Mouse (Mus musculus) megakaryocyte progenitor cell, adult 5-6 weeks (primary cell): ENCODE measurements around the gene Frs2. TPM values are rescaled to one million over a fixed set of nuclear protein-coding genes. Genes with fewer than 3 reads are reported as not detected.
"Not testable (repeated sequence)": the region's sequence is repeated elsewhere in the genome, so short reads cannot be mapped to it uniquely, and the experiment has no call there.

Experiments
- ATAC-seq: replicated peaks from 2 replicates; pipeline ENCODE4 v1.8.0; 2016; ENCODE audit warnings: mild to moderate bottlenecking, moderate TSS enrichment, inconsistent platforms; ENCODE audit not compliant: poor library complexity
- total RNA-seq, 2 experiments: library from RNA; stranded (forward) in 1 of 2; stranded (reverse) in 1 of 2; fragments of 157-497, 149-512 nt in 1 of 2; fragments of 200-1000 nt in 1 of 2; gene quantifications; 2 replicates each; pipeline versions ENCODE4 v1.2.3 to v1.2.4; 2015 to 2017

Gene Frs2
- total RNA-seq, 2 experiments from 2014 or later, result 15.1 to 37.9 TPM

DNA sequence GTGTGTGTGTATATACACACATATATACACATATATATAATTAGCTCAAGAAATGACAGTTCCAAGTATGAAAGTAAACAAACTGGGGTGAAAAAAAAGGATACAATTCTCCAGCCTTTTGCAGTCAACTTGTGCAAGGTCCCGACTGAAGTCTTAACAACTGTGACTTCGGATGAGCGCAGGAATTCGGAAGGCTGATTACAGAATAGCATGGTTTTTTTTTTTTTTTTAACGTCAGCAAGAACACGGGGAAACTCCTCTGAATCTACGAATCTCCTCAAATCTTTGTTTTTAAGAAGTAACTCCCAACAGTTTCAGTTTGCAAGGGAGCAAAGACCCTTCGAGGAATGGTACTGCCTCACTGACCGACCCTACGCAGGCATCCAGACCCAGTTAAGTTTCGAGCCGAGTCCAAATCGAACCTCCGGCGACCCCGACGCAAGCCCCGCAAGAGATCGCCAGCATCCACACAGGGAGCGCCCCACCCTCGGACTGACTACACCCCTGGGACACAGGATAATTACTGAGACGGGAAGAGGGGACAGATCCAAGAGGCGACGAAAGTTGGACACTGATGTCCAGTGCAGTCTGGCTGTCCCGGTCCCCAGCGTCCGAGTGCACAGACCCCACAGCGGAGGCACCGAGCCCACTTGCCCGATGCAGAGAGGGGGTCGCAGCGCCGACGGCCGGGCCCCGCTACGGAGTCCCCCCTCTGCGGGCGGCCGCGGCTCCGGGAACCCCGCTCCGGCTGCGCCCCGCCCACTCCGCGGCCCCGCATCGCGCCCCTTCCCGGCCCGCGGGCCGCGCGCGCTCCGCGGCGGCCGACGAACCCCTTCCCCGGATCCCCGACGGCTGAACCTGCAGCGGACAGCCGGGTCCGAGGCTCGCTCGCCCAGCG is 622 bp downstream of the Frs2 start:
- ATAC-seq, result no peak

DNA sequence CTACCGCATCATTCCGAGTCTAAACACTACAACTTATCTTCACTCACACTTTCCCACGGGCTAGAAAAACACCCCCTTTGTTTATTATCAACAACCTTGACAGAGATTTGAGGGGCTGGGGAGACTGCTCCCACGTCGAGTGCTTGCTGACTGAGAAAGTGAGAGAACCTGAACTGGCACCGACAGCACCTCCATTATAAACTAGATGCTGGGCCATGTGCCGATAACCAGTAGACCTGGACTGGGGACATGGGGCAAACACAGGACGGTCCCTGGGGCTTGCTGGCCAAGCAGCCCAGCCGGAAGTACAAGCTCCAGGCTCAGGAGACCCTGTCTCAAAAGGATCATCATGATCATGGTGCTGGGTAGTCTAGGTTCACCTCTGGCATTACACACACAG is 1.9 kb downstream of the Frs2 start:
- ATAC-seq, result no peak

DNA sequence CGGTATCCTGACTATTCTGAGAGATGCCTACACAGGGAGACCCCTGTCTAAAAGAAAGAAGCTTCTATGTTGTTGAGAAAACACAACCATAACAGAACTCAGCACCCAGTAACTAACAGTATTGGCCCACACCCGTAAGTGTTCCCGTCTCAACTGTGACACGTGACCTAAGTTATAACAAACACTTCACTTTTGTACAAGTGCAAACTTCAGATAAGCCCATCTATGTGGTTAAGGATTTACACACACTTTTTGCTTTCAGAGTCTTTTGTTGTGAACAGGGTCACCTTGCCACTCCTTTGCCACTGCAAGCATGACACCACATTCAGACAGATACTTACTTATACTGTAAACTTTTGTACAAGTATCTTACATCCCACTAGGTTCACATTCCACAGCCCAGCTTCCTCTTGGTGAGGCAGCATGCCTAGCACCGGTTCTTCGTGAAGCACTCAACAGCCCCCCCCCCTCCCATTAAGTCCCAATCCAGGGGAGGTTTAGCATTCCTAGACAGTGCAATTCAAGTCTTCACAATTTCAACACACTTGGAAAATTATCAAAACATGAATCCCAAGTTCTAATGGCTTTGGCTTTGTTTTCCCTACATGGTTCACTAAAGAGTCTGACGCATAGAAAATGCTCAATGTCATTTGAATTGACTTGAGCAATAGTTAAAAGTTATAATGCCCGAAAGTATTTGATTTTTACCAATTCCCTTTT is 2.6 kb downstream of the Frs2 start:
- ATAC-seq, result peak; percentile 21

DNA sequence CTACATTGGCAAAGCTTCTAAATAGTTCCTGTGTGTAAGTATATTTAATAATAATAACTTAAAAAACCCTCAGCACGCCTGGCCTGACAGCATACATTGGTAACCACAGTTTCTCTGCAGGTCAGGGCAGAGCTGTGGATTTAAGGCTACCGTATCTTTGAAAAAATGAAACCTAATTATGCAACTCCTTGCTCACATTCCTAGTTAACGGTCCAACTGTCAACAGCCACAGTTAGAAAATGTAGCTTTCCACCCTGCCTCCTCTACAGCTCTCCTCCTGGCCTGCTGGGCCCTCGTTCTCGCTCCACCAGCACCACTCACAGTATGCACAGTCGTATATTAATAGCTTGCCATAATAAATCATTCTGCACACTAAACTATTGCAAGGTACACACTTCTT is 3.7 kb downstream of the Frs2 start:
- peak; percentile 17 for ATAC-seq

DNA sequence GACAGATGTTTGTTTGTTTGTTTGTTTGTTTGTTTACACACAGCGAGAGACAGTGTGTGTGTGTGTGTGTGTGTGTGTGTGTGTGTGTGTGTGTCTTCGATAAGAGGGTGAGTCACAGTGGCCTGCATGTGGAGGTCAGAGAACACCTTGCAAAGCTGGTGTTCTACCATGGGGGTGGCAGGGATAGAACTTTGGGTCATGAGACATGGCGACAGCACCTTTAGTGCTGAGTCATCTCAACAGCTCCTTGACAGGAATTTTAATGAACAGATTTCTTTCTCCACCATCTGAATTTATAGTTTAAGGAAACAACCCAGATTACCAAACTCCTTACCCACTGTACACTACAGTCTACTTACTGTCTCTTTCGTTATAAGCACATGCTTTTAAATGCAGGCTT is 4.3 kb downstream of the Frs2 start:
- ATAC-seq, result 0 out of 2 replicates have a peak, but pooled peaks have one; percentile 4

DNA sequence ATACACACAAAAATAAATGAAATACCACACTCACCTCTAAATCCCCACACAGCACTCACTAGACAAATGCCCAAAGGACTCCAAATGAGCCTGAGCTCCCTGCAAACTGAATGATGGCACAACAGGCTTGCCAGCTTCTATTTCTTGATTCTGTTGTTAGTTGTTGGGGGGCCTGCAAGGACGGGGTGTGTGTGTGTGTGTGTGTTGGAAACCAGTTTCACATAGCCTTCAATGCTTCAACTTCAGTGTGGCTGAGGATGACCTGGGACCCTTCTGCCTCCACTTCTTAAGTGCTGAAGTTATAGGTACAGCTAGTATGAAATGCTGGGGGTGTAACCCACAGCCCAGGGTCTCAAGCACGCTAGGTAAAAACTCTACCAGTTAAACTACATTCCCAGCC is 5.0 kb downstream of the Frs2 start:
- ATAC-seq, result no peak

DNA sequence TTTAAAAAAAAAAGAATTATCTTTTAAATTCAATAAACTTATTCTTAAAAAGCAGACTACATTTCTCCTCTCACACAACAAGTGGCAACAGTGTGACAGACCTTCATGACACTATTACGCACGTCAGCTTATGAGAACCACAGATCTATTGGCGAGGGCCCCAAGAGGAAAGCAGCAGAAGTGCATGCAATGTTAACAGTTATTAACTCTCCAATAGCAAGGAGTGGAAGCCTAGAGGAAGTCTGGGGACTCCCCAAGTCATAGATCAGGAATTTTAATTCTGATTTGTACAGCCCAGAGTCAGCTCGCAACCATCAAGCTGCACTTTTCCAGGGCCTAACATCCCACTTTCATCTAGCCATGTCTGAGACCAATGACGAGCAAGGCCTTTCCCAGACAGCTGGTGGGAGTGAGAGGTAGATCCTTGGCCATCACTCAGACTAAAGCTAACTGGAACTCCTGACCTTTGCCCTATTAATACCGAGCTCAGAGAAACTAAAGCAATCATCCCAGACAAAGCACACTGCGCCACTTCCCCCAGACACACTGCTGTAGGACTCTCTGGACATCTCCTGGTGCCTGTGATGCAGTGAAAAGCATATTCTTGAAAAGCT is 6.3 kb downstream of the Frs2 start:
- peak; percentile 45 for ATAC-seq

DNA sequence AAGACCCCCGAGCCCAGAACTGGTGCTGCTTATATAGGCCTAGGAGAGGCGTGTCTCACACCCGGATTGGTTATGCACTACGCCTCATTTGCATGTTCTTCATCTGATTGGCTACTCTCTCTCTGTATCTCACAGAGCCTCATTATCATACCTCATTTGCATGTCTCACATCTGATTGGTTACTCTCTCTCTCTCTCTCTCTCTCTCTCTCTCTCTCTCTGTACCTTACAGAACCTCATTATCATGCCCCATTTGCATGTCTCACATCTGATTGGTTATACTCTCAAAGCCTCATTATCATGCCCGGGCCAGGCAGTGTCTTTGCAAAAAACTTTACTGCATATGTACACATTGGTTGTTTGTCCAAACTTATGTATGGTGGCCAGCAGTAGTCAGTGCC is 16.8 kb downstream of the Frs2 start:
- ATAC-seq, result not testable (repeated sequence)

DNA sequence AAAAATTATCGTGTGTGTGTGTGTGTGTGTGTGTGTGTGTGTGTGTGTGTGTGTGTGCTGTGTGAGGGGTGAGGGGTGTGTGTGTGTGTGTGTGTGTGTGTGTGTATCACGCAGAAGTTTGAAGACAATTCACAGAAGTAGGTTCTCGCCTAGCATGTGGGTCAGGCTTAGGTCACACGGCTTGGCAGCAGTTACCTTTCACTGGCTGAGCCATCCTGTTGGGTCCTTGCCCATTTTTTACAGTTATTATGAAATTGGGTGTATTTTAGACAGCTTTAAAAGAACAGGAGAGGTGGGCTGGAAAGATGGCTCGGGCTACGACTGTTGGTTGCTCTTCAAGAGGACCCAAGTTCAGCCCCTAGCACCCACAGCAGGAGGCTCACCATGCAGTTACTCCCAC is 18.3 kb downstream of the Frs2 start:
- ATAC-seq, result peak; percentile 35

DNA sequence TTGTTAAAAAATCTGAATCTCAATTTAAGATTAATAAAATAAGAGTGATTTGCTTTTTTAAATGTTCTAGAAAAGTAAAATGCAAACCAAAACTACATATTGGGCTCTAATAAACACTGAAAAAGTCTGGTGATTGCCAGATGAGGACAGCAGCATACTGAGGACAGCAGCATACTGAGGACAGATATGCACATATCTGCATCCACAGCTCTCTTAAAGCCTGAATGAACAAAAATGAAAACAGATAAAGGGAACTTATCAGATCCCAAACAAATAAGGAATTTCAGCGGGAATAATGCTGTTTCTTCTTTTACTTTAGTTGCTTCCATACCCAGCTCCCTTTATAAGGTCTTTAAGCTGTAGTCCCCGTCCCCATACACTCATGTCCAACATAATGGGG is 19.6 kb downstream of the Frs2 start:
- no peak for ATAC-seq

DNA sequence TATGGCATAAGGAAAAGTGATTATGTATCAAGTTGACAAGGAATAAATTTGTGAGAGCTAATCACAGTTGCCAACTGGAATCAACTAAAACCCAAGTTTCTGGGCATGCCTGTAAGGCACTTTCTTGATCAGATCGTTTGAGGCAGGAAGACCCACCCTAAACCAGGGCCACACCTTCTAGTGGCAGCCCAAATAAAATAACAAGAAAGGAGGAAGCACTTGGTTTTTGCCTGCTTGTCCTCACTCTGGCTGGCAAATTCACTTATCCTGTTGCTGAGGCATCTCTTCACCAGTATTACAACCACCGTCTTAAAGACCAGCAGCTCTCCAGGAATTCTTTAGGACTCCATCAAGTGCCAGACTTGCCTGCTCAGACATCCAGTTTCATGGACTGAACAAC is 20.9 kb downstream of the Frs2 start:
- peak; percentile 62 for ATAC-seq

DNA sequence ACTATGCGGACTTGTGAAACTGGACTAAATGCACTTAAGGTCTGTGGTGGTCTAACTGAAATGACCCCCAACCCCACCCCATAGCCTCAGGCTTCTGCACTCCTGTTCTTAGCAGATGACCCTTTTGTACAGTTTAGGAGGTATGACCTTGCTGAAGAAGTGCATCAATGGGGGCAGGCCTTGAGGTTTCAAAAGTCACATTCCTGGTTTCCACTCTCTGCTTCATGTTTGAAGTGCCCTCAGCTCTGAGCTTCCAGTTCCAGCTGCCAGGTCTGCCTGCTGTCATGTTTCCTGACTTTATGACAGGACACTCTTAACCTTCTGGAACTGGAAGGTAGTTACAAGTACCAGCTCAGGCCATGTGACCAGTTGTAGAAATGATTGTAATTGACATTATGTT is 21.6 kb downstream of the Frs2 start:
- ATAC-seq, result no peak

DNA sequence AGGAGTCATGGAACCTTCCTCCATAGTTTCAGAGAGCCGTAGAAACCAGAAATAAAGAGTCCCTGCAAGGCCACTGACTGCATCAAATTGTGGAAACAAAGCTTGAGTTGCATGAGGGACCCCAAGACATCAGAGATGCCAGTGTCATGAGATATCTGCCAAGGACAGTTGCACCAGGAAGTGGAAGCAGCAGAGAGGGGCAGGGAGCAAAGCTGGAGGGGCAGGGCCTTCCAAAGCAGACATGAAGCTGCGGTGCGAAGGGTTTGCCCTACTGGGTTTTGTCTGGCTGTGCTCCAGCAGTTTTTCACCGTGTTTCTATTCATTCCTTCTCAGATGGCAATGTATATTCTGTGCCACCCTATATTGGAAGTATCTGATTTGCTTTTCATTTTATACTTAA is 22.1 kb downstream of the Frs2 start:
- peak; percentile 38 for ATAC-seq

DNA sequence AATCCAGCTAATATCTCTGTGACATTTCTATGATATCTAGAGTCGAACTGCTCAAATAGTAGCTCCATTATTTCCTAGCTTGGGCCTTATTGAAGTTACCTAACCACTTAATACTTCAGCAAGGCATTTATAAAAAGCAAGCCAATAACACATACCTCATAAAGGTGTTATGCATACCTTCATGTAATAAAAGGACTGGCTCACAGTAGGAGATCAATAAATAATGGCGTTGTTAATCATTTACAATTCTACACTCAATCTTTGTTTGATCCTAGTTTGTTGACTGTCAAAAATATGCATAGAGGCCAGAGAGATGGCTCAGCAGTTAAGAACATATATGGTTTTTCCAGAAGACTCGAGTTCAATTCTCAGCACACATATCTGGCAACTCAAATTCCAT is 26.9 kb downstream of the Frs2 start:
- no peak for ATAC-seq

DNA sequence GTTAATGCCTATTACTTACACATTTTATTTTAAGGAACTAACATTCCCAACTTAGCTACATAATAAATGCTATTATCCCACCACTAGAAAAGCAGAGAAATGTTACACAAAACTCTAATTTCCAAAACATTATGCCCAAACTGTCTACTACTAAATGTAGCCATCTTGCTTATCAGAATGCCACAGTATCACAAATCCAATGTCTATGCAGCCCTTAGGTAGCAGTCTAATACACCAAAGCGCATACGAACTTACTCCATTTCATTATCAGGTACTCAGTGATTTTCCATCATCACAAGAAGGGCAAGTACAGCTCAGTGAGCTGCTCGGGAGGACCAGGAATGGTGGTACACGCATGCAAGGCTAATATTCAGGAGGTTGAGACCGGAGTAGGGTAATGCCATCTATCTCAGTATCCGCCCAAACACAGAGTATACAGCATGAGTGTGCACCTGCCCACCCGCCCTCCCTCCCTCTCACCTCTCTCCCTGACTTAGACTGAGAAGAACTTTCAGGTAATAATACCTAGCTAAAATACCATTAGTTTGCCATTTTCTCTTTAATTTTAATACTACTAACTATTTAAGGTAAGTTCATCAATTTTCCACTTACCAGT is 28.2 kb downstream of the Frs2 start:
- ATAC-seq, result no peak

DNA sequence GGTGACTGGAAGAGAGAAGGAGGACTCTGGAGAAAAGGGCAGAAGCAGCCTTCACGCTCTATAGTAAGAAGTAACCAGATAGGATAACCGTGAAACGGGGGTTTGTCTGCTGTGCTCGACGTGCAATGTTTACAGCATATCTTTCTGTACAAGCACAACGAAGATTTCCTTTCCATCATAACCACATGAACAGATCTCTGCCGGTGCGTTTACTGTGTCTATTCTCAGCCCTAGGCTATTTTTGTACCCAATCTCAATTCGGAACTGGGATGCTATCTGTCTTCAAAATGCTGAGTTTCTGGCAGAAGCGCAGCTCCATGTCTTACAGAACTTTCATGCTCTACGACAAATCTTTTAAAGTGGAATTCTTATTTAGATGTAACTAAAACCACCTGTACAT is 28.8 kb downstream of the Frs2 start:
- peak; percentile 60 for ATAC-seq

DNA sequence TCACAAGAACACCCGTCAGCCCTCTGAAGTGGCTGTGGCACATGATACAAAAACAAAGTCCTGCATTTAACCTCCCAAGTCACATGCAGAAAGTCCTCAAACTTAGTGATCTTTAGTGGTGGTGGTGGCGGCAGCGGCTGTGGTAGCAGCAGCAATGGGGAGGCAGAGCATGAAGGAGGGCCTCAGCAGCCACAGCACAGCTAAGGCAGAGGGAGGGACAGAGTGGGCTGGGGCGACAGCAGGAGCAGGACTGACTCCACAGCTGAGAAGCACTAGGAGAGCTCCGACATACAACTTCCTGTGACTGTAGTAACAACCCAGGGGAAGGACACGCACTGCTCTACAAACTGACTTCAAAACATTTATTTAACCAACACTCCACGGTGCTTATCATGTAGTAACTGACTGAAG is 29.9 kb downstream of the Frs2 start:
- ATAC-seq, result peak; percentile 14; the same call in 1 of the 2 replicates

DNA sequence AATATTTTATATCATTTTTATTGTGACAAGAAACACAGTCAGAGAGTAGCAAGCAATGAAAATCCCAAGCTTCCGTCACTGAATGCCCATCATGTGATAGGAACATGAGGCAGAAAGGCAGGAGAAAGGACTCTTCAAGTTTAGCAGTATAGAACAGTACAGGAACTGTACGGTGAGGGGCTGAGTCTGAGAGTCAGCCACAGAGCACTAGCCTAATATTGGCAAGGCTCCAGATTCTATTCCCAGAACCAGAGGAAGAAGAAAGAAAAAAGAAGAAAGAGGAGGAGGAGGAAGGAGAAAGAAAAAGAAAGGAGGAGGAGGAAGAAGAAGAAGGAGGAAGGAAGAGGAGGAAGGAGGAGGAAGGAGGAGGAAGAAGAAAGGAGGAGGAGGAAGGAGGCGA is 32.7 kb downstream of the Frs2 start:
- no peak for ATAC-seq

DNA sequence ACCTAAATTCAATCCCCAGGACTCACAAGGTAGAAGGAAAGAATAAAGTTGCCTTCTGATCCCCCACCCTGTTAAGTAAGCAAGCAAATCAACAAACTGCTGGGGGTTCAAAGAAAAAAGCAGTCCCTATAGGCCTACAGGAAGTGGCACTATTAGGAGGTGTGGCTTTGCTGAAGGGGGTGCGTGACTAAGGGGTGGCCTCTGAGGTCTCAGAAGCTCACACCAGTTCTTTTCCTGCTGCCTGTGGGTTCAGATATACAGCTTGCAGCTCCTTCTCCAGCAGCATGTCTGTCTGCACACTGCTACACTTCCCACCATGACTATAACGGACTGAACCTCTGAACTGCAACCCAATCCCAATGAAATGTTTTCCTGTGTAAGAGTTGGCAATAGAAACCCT is 35.8 kb downstream of the Frs2 start:
- peak; percentile 88 for ATAC-seq

DNA sequence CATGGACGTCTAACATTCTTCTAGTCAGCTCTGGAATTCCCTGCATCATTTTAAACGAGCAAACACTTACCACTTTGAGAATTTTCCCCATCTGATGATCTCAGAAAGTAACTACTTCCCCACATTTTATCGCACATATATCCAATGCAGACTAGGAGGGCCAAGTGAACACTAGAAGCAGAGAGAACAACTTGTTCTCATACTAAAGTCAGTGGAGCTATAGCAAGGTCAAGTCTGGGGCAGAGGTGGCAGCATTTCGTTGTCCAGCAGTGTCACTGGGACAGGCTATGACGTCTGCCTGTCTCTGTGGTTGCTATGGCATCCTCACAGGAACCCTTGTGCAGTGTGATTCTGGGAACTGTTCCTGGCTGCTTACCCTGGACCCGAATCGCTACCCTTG is 36.9 kb downstream of the Frs2 start:
- ATAC-seq, result 0 out of 2 replicates have a peak, but pooled peaks have one; percentile 14

DNA sequence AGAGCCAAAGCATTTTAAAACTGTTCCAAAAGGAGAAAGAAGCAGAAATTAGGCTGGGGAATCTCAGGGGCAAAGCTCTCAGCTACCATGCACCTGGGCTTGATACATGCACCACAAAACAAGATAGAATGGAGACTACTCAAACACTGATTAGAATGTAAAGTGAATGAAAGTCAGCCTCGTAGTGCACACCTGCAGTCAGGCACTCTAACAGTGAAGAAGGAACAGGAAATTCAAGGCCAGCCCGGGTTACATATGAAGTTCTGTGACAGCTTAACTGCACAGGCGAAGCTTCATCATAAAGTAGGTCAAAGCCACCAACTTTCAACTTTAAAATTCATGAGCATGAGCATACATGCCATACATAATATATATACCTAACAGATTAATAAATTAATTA is 38.1 kb downstream of the Frs2 start:
- no peak for ATAC-seq
